Mouse (Mus musculus): Measurements from ENCODE around the gene Duoxa1.

DNA sequence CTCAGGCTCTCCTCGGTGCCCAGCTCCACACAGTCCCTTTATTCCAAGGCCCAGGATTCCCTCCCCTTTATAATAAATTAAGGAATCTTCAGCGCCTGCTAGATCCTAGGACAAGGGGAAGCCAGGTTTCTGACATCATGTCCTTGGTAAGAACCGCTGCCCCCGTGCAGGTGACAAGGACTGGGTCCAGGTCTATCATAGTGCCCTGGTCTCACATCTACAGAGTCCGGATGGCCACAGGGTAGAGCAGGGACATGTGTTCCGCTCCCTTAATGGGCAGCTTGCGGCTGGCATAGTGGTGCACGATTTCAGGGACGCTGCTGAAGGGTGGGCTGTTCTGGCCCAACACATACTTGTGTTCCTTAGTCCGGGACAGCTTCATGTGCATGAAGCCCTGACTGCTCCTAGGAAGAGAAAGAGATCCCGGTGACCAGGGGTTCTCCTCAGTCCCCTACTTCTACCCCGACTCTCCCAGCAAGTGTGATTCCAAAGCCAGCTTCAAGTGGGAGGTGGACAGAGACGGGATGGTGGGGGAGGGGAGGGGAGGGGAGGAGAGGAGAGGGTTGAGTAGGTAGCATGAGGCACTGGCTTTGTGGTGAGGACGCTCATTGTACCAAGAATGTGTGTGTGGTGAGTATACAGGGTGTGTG is 35.7 kb upstream of the Duoxa1 start:
- no peak for TF ChIP-seq CTCF (IDR thresholded peaks at IDR 0.05; ENCODE audit: extremely low read depth, insufficient read depth, low read length)
- TF ChIP-seq POLR2A (IDR thresholded peaks at IDR 0.05; ENCODE audit: extremely low read depth, insufficient read depth, low read length): 0 out of 2 replicates have a peak, but pooled peaks have one; percentile 23

All from cortical plate, adult 2 months (tissue).